Mouse (Mus musculus): ENCODE measurements around the gene Col15a1. TPM values are rescaled to one million over a fixed set of nuclear protein-coding genes. Genes with fewer than 3 reads are reported as not detected.

The Col15a1 gene
- polyA plus RNA-seq, 1 experiment from 2014 or later = 25.0 TPM

- Histone ChIP-seq H3K27ac (no peak overlapping the region; the same call in 1 of the 2 replicates), H3K4me1 (peaks cover 15% of the 10 kb centered on the region), H3K27me3 (no peaks in the 10 kb centered on the region), H3K4me2 (no peak overlapping the region), H3K4me3 (no peak overlapping the region), H3K9me3 (no peaks in the 10 kb centered on the region), H3K36me3 (no peaks in the 10 kb centered on the region), H3K9ac (no peak overlapping the region)
- no peak for ATAC-seq (ENCODE audit: insufficient number of reproducible peaks, low FRiP score, low TSS enrichment, low read depth)
- 45% methylated on average over 4 of the region's 4 CpGs for WGBS
These were observed 85.0 kb downstream of the Col15a1 start for GRCm38 (mm10) chr4:47292956-47293355.

- Histone ChIP-seq H3K9ac (no peak overlapping the region), H3K4me1 (peaks cover 15% of the 10 kb centered on the region), H3K27ac (no peak overlapping the region), H3K4me2 (no peak overlapping the region), H3K36me3 (0 out of 2 replicates have a peak, but pooled peaks cover 6% of the 10 kb centered on the region), H3K4me3 (no peak overlapping the region), H3K9me3 (no peaks in the 10 kb centered on the region), H3K27me3 (no peaks in the 10 kb centered on the region)
- ATAC-seq (ENCODE audit: insufficient number of reproducible peaks, low FRiP score, low TSS enrichment, low read depth) = no peak
- 67% methylated on average over 16 of the region's 16 CpGs for WGBS
These were observed 86.0 kb downstream of the Col15a1 start for GRCm38 (mm10) chr4:47293771-47294543.

- Histone ChIP-seq H3K27me3 (no peaks in the 10 kb centered on the region), H3K36me3 (0 out of 2 replicates have a peak, but pooled peaks cover 6% of the 10 kb centered on the region), H3K27ac (no peak overlapping the region), H3K9ac (no peak overlapping the region), H3K4me3 (no peak overlapping the region), H3K4me1 (peaks cover 15% of the 10 kb centered on the region), H3K4me2 (no peak overlapping the region), H3K9me3 (no peaks in the 10 kb centered on the region)
- no peak for ATAC-seq (ENCODE audit: insufficient number of reproducible peaks, low FRiP score, low TSS enrichment, low read depth)
- 69% methylated on average over 7 of the region's 7 CpGs for WGBS
These were observed 86.6 kb downstream of the Col15a1 start for GRCm38 (mm10) chr4:47294544-47295070.

- Histone ChIP-seq H3K4me2 (no peak overlapping the region), H3K4me1 (peaks cover 15% of the 10 kb centered on the region), H3K9me3 (no peaks in the 10 kb centered on the region), H3K36me3 (0 out of 2 replicates have a peak, but pooled peaks cover 6% of the 10 kb centered on the region), H3K27ac (no peak overlapping the region), H3K27me3 (no peaks in the 10 kb centered on the region), H3K4me3 (no peak overlapping the region), H3K9ac (no peak overlapping the region)
- no peak for ATAC-seq (ENCODE audit: insufficient number of reproducible peaks, low FRiP score, low TSS enrichment, low read depth)
- 44% methylated on average over 3 of the region's 3 CpGs for WGBS
These were observed 87.6 kb downstream of the Col15a1 start for GRCm38 (mm10) chr4:47295547-47295946.

- Histone ChIP-seq H3K4me2 (no peak overlapping the region), H3K27ac (no peak overlapping the region), H3K4me3 (no peak overlapping the region), H3K36me3 (0 out of 2 replicates have a peak, but pooled peaks cover 6% of the 10 kb centered on the region), H3K27me3 (no peaks in the 10 kb centered on the region), H3K9me3 (no peaks in the 10 kb centered on the region), H3K9ac (no peak overlapping the region), H3K4me1 (no peaks in the 10 kb centered on the region)
- 89% methylated on average over 2 of the region's 2 CpGs for WGBS
- ATAC-seq (ENCODE audit: insufficient number of reproducible peaks, low FRiP score, low TSS enrichment, low read depth) = no peak
These were observed 92.7 kb downstream of the Col15a1 start for GRCm38 (mm10) chr4:47300701-47301100.

GRCm38 (mm10) chr4:47302610-47303009 is 94.6 kb downstream of the Col15a1 start:
- H3K36me3 ChIP-seq = 0 out of 2 replicates have a peak, but pooled peaks cover 6% of the 10 kb centered on the region
- H3K9ac ChIP-seq = no peak overlapping the region
- H3K4me2 ChIP-seq = no peak overlapping the region
- H3K9me3 ChIP-seq = no peaks in the 10 kb centered on the region
- WGBS = 93% methylated on average over 7 of the region's 7 CpGs
- H3K4me3 ChIP-seq = no peak overlapping the region
- ATAC-seq (ENCODE audit: insufficient number of reproducible peaks, low FRiP score, low TSS enrichment, low read depth) = no peak
- H3K4me1 ChIP-seq = no peaks in the 10 kb centered on the region
- H3K27ac ChIP-seq = no peak overlapping the region
- no peaks in the 10 kb centered on the region for H3K27me3 ChIP-seq

- no peaks in the 10 kb centered on the region for H3K9me3 ChIP-seq
- no peak overlapping the region for H3K27ac ChIP-seq
- no peak overlapping the region for H3K4me3 ChIP-seq
- H3K9ac ChIP-seq = no peak overlapping the region
- ATAC-seq (ENCODE audit: insufficient number of reproducible peaks, low FRiP score, low TSS enrichment, low read depth) = no peak
- 0 out of 2 replicates have a peak, but pooled peaks cover 3% of the 10 kb centered on the region for H3K36me3 ChIP-seq
- H3K4me2 ChIP-seq = no peak overlapping the region
- H3K27me3 ChIP-seq = no peaks in the 10 kb centered on the region
- no peaks in the 10 kb centered on the region for H3K4me1 ChIP-seq
- 63% methylated on average over 5 of the region's 5 CpGs for WGBS
These were observed 95.5 kb downstream of the Col15a1 start for GRCm38 (mm10) chr4:47303340-47303998.

- 78% methylated on average over 12 of the region's 12 CpGs for whole genome bisulfite sequencing
- Histone ChIP-seq H3K4me2 (no peak overlapping the region), H3K9me3 (no peaks in the 10 kb centered on the region), H3K4me1 (peaks cover 7% of the 10 kb centered on the region; the same call in 1 of the 2 replicates), H3K27ac (no peak overlapping the region), H3K9ac (no peak overlapping the region), H3K27me3 (no peaks in the 10 kb centered on the region), H3K36me3 (no peaks in the 10 kb centered on the region), H3K4me3 (no peak overlapping the region)
- ATAC-seq (ENCODE audit: insufficient number of reproducible peaks, low FRiP score, low TSS enrichment, low read depth) = no peak
These were observed 102.1 kb downstream of the Col15a1 start for GRCm38 (mm10) chr4:47309886-47310625.

- Histone ChIP-seq H3K36me3 (no peaks in the 10 kb centered on the region), H3K27ac (no peak overlapping the region), H3K4me2 (no peak overlapping the region), H3K27me3 (no peaks in the 10 kb centered on the region), H3K9ac (no peak overlapping the region), H3K4me1 (peaks cover 7% of the 10 kb centered on the region; the same call in 1 of the 2 replicates), H3K4me3 (no peak overlapping the region), H3K9me3 (no peaks in the 10 kb centered on the region)
- 53% methylated on average over 6 of the region's 6 CpGs for WGBS
- ATAC-seq (ENCODE audit: insufficient number of reproducible peaks, low FRiP score, low TSS enrichment, low read depth) = no peak
These were observed 102.9 kb downstream of the Col15a1 start for GRCm38 (mm10) chr4:47310812-47311211.

- no peak overlapping the region for H3K4me2 ChIP-seq
- H3K9ac ChIP-seq = no peak overlapping the region
- no peaks in the 10 kb centered on the region for H3K27me3 ChIP-seq
- H3K4me1 ChIP-seq = peaks cover 7% of the 10 kb centered on the region; the same call in 1 of the 2 replicates
- no peak overlapping the region for H3K4me3 ChIP-seq
- no peaks in the 10 kb centered on the region for H3K9me3 ChIP-seq
- ATAC-seq (ENCODE audit: insufficient number of reproducible peaks, low FRiP score, low TSS enrichment, low read depth) = no peak
- WGBS = 89% methylated on average over 6 of the region's 6 CpGs
- H3K36me3 ChIP-seq = no peaks in the 10 kb centered on the region
- H3K27ac ChIP-seq = no peak overlapping the region
These were observed 103.5 kb downstream of the Col15a1 start for GRCm38 (mm10) chr4:47311467-47311866.

- Histone ChIP-seq H3K9me3 (no peaks in the 10 kb centered on the region), H3K27me3 (no peaks in the 10 kb centered on the region), H3K36me3 (no peaks in the 10 kb centered on the region), H3K4me1 (peaks cover 7% of the 10 kb centered on the region; the same call in 1 of the 2 replicates), H3K9ac (no peak overlapping the region), H3K4me3 (no peak overlapping the region), H3K4me2 (no peak overlapping the region), H3K27ac (no peak overlapping the region)
- no peak for ATAC-seq (ENCODE audit: insufficient number of reproducible peaks, low FRiP score, low TSS enrichment, low read depth)
- 49% methylated on average over 7 of the region's 7 CpGs for WGBS
These were observed 104.0 kb downstream of the Col15a1 start for GRCm38 (mm10) chr4:47311929-47312328.

Measured in limb, embryonic 15.5 days (tissue).